Mouse (Mus musculus) kidney, embryonic 15.5 days (tissue): Measurements from ENCODE around the gene Atg5. TPM values are rescaled to one million over a fixed set of nuclear protein-coding genes. Genes with fewer than 3 reads are reported as not detected.

Experiments used
- ATAC-seq: fragments of 200-750 bp; cut with Nextera tagmentation; replicated peaks from 2 replicates; pipeline ENCODE4 v1.8.0; 2017; ENCODE audit warnings: moderate TSS enrichment; ENCODE audit not compliant: low FRiP score
- H3K27ac ChIP-seq: fragments of 300-500 bp; sonication (generic); 2 replicates; pipeline ENCODE4 v1.5.1; 2015; ENCODE audit warnings: mild to moderate bottlenecking, inconsistent platforms
- H3K27me3 ChIP-seq: fragments of 300-500 bp; sonication (generic); 2 replicates; pipeline ENCODE4 v1.6.1; 2015; ENCODE audit warnings: inconsistent platforms
- H3K36me3 ChIP-seq: fragments of 300-500 bp; sonication (generic); 2 replicates; pipeline ENCODE4 v1.6.1; 2015; ENCODE audit warnings: inconsistent platforms
- H3K4me1 ChIP-seq: fragments of 300-500 bp; sonication (generic); 2 replicates; pipeline ENCODE4 v1.6.1; 2015; ENCODE audit warnings: inconsistent platforms
- H3K4me2 ChIP-seq: fragments of 300-500 bp; sonication (generic); 2 replicates; pipeline ENCODE4 v1.6.1; 2015; ENCODE audit warnings: moderate library complexity, mild to moderate bottlenecking, inconsistent platforms
- H3K4me3 ChIP-seq: fragments of 300-500 bp; sonication (generic); replicated peaks from 2 replicates; pipeline ENCODE4 v1.5.1; 2015; ENCODE audit warnings: mild to moderate bottlenecking, inconsistent platforms
- H3K9ac ChIP-seq: fragments of 300-500 bp; sonication (generic); 2 replicates; pipeline ENCODE4 v1.6.1; 2015; ENCODE audit warnings: mild to moderate bottlenecking, inconsistent platforms
- H3K9me3 ChIP-seq: fragments of 300-500 bp; sonication (generic); replicated peaks from 2 replicates; pipeline ENCODE4 v1.6.1; 2016; ENCODE audit warnings: inconsistent platforms
- WGBS: fragments of 180-500 bp; shearing (Covaris S2); methylation state at CpG from one replicate; pipeline ENCODE4 v1.1.7; 2015; ENCODE audit warnings: mixed read lengths; 5-methylcytosine and 5-hydroxymethylcytosine counted together
- microRNA counts: library from miRNA; unstranded; fragments of <30 nt; microRNA quantifications from one replicate; lab custom pipeline; 2016
- microRNA-seq: library from miRNA; unstranded; fragments of <30 nt; microRNA quantifications from one replicate; pipeline ENCODE4, GENCODE M21; 2016
- polyA plus RNA-seq: library from polyadenylated mRNA; unstranded; fragments of >200 nt; fragmentation: Nextera tagmentation; extraction: Ambion mirVana; gene quantifications from 2 replicates; pipeline ENCODE4 v1.2.1, GENCODE M21; 2015

The Atg5 gene
- polyA plus RNA-seq, 1 experiment from 2014 or later, result 50.3 TPM

GRCm38 (mm10) chr10:44403415-44403814 lies 135.3 kb downstream of the Atg5 start:
- Histone ChIP-seq H3K4me1 (no peaks in the 10 kb centered on the region), H3K9ac (no peak overlapping the region), H3K27ac (no peak overlapping the region), H3K4me2 (no peak overlapping the region), H3K27me3 (peaks cover 6% of the 10 kb centered on the region; the same call in 1 of the 2 replicates), H3K36me3 (no peaks in the 10 kb centered on the region), H3K4me3 (no peak overlapping the region), H3K9me3 (no peaks in the 10 kb centered on the region)
- no peak for ATAC-seq
- 57% methylated on average over 7 of the region's 7 CpGs for WGBS

- H3K4me3 ChIP-seq, result no peak overlapping the region
- no peaks in the 10 kb centered on the region for H3K4me1 ChIP-seq
- H3K9me3 ChIP-seq, result no peaks in the 10 kb centered on the region
- 0 out of 2 replicates have a peak, but pooled peaks have one; percentile 9 for ATAC-seq
- 0 out of 2 replicates have a peak, but pooled peaks cover 3% of the 10 kb centered on the region for H3K27me3 ChIP-seq
- no peak overlapping the region for H3K9ac ChIP-seq
- H3K4me2 ChIP-seq, result no peak overlapping the region
- no peak overlapping the region for H3K27ac ChIP-seq
- H3K36me3 ChIP-seq, result no peaks in the 10 kb centered on the region
- 23% methylated on average over 10 of the region's 10 CpGs for WGBS
These were observed 140.9 kb downstream of the Atg5 start for GRCm38 (mm10) chr10:44409054-44409453.

GRCm38 (mm10) chr10:44409958-44410357 lies 141.8 kb downstream of the Atg5 start:
- H3K4me3 ChIP-seq, result no peak overlapping the region
- no peaks in the 10 kb centered on the region for H3K4me1 ChIP-seq
- ATAC-seq, result no peak
- H3K9me3 ChIP-seq, result no peaks in the 10 kb centered on the region
- H3K27me3 ChIP-seq, result 0 out of 2 replicates have a peak, but pooled peaks cover 3% of the 10 kb centered on the region
- H3K36me3 ChIP-seq, result no peaks in the 10 kb centered on the region
- WGBS, result 71% methylated on average over 11 of the region's 11 CpGs
- no peak overlapping the region for H3K4me2 ChIP-seq
- no peak overlapping the region for H3K27ac ChIP-seq
- no peak overlapping the region for H3K9ac ChIP-seq

MicroRNAs encoded within 50 kb of the gene (microRNA counts, 519-probe panel; counts per million panel counts)
- 2,550 counts per million, percentile 49 among the panel's probes with 10 or more counts for microRNA mmu-miR-1929 (lab: Ali Mortazavi, UCI)

Small RNA genes lying within 50 kb of the gene (microRNA-seq; reads per million reads assigned to microRNA genes)
- gene Mir1929, result 0.59 reads per million

Other genes with a start within 250 kb of the Atg5 start
- 2.5 and 2.9 TPM in 2 replicates for gene Crybg1, start 119.5 kb upstream of the Atg5 start, polyA plus RNA-seq